Mouse (Mus musculus): ENCODE measurements around the gene Prnp.

Prnp gene

DNA sequence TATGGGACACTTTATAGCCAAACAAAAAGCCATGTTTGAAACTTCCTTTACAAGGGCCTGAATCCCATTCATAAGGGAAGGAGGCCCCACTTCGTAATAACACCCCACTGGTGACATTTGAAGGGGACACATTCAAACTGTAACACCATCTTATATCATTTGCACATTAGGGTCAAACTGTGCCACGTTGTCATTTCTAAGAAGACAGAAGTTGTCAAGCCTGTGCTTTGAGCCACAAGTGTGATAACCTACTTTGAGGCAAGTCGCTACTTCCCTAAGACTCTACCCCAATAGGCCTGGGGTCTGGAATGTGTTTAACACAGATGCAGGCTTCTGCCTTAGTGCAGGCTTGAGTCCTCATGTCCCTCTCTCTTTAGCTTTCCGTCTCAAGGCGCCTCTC lies 2.4 kb upstream of the Prnp start:
- DNase-seq, result no peak

DNA sequence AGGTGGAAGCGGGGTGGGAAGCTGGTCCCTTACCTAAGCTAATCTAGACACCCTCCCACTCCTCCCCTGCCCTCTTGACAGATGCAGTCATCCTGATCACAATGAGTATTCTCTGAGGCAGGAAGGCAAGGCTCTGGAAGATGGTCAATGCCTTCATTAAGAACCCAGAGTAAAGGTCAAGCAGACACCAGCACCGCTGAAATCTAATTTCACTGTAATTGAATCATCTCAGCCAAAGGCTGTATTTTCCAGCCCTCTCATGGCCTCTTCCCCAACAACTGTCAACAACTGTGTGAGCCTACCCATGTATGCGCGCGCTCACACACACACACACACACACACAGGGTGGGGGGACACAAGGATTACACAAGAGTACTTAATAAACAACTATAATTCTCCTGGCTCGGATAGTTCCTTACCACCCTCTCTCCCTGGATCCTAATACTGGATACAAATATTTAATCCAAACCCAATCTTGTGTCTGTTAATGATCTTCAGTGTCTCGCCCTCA lies 1.3 kb upstream of the Prnp start:
- no peak for DNase-seq

DNA sequence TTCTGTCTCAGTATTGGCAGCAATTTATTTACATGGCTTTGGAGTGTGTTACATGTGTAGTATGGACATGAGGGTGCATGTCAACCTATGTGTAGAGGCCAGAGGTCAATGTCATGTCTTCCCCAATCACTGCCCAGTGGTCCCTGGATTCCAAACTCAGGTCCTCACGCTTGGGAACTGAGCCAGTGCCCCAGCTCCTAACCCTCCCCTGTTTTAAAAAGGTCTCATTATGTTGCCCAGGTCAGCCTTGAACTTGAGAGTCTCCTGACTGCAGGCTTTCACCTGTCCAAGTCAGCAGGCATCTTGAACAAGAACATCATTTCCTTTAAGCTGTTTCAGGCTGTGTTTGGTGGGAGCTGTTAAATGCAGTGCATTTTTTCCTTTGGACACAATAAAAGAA lies 822 bp upstream of the Prnp start:
- no peak for DNase-seq

DNA sequence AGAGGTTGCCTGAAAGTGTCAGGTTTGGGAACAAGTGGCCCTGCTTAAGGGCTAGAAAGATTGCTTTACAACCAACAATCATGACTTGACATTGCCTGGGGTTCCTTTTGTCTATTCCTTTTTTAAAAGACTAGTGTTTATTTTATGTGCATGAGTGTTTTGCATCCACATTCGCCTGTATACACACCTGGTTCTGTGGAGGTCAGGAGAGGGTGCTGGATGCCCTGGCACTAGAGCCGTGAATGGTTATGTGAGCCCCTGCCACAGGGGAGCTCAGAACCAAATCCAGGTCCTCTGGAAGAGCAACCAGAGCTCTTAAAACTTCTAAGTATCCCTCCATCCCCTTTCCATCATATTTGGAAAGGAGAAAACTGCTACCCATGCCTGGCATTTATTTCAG lies 1.1 kb downstream of the Prnp start:
- DNase-seq, result no peak

DNA sequence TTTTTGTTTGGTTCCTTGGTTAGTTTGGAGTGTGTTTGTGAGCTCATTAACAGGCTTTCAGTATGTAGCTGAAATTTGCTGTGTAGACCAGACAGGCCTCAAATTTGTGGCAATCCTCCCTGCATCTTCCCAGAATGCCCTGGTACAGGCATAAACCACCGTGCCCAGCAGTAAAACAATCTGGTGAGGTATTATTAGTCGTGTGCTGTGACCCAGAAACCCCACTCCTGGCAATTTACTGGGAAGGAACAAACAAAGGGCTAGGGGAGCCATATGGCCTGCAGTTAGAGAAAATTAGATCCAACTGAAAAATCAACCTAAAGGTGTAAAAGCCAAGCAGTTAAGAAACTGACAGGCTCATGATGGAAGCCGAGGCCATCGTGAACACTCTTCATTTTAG lies 1.6 kb downstream of the Prnp start:
- peak; percentile 67 to 71 for DNase-seq

DNA sequence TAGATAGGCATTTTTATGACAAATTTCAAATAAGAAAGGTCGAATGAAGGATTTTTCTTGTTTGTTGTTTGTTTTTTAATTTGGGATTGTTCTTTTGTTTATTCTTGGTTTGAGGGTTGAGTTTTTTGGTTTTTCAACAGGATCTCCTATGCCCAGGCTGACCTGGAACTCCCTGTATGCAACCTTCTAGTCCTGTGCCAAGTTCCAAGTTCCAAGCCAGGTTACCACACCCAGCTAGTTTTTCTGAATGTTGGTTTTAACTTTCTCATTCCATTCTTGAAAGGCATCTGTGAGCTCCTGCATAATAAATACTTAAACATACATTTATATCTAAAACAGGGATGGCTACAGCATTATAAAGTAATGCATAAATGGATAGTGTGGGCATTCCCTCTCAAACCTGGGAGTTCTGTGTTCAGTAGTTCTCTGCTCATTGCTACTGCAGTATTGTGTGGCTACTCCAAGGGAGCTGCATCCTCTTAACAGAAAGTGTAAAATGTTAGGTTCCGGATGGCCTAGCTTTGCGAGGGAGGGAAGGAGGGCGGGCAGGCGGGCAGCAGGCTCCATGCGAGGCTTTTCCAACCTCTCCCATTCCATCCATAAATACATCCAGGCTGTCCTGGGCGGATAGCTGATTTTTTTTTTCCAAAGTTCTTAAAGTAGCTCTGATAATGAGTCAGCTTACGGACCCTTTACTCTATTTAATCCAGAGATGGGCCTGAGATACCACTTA lies 3.0 kb downstream of the Prnp start:
- peak in 1 of 2 experiments; percentile 32 for DNase-seq

DNA sequence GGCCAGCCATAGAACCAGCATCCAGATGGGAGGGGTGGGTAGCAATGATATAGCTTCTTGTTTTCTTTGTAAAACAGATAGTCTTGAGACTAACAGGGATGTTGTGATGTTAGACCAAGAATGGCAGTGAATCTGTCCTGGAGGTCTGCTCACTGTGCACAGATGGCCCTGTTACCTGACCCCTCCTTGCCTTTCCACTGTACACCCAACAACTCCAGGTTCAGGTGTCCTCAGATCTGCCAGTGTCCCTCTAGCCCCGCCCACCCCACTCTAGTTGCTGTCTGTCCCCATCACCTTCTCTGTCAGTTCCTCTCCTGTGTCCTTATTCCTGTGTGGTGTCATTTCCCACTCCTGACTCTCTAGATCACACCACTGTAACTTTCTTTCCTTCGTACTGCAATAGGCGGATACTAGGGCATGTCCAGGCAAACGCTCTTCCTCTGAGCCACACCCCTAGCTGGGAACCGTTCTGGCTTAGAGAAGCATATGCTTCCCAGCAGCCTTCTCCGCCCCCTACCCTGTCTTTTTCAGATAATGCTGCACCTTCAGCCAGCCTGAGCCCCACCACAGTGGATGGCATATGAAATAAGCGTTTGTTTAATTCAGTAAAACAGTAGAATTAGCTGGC lies 22.7 kb downstream of the Prnp start:
- DNase-seq, result no peak

DNA sequence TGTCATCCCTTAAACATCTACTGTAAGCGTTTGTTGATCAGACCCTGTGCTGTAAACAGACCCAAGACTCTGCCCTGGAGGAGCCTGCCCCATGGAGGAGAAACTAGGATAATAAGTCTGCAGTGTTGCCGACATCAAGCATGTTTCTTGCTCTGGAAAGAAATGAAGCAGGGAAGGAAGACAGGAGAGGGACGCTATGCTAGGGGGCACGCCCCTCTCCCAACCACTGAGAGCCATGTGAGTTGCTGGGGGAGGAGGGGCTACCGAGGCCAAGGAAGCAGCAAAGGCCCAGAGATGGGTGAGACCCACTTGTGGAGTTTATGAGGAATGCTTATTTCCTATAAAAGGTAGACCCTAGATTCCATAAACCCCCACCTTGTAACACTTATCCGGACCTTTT lies 23.3 kb downstream of the Prnp start:
- DNase-seq, result no peak

DNA sequence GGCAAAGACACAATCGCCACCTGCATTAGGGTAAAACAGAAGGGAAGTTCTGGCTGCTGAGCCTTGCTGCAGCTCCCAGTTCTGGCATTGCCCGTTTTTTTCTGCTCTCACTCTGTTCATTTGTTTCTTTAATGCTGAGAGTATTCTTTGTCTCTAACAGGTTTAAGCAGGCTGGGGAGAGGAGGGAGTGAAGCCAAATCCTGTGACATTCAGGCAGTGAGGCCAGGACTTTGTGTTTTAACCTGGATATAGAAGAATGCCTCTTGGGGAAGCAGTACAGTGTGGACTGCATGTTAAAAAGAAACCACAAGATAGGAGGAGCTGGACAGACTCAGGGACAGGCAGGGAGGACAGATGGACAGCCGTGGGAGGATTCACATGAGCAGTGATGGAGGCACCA lies 23.9 kb downstream of the Prnp start:
- no peak for DNase-seq

DNA sequence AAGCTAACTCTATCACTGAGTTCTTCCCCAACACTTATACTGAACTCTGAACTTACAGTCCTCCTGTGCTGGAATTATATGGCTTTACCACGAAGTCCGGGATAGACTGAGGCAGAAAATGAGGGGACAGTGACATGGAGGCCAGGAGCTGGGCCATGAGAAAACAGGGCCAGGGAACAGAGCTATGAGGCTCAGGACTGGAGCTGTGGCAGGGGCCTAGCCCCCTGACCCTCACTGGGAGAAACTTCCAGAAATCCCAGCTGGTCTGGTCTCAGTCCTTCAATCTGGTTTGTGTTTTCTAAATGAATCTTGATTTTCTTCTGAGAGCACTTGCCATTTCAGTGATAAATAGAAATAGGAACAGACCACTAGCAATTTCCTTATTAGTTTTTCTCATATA lies 24.5 kb downstream of the Prnp start:
- DNase-seq, result no peak

DNA sequence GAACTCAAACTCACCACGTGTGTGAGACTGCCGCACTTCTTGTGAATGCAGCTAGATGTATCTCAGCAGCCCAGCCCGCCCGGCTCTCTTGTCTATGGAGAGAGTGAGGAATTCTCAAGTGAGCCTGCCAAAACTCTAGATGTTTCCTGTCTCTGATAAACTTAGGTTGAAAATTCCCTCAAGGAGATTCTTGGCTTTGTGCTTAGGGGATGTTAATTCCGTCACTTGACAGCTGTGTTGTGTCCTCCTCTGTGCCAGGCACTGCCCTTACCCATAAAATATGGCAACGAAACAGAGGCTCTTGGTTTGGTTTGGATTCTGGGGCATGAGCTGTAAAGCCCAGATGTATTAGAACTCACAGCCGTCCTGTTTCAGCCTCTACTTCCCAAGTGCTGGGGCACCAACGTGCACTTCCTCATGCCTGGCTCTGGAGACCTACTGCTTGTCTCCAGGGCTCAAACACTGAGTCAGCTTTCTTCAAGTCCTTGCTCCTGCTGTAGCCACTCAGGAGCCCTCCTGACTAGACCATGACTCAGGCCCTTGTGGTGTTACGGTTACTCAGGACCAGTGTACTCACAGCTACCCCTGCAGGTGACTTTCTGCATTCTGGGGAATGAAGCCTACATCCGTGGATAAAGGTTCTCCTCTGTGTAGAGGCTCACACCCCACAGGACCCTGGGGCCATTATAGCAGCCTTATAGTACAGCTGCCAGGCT lies 25.8 kb downstream of the Prnp start:
- no peak for DNase-seq

DNA sequence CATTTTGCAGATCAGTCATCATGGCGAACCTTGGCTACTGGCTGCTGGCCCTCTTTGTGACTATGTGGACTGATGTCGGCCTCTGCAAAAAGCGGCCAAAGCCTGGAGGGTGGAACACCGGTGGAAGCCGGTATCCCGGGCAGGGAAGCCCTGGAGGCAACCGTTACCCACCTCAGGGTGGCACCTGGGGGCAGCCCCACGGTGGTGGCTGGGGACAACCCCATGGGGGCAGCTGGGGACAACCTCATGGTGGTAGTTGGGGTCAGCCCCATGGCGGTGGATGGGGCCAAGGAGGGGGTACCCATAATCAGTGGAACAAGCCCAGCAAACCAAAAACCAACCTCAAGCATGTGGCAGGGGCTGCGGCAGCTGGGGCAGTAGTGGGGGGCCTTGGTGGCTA lies 26.7 kb downstream of the Prnp start:
- no peak for DNase-seq

DNA sequence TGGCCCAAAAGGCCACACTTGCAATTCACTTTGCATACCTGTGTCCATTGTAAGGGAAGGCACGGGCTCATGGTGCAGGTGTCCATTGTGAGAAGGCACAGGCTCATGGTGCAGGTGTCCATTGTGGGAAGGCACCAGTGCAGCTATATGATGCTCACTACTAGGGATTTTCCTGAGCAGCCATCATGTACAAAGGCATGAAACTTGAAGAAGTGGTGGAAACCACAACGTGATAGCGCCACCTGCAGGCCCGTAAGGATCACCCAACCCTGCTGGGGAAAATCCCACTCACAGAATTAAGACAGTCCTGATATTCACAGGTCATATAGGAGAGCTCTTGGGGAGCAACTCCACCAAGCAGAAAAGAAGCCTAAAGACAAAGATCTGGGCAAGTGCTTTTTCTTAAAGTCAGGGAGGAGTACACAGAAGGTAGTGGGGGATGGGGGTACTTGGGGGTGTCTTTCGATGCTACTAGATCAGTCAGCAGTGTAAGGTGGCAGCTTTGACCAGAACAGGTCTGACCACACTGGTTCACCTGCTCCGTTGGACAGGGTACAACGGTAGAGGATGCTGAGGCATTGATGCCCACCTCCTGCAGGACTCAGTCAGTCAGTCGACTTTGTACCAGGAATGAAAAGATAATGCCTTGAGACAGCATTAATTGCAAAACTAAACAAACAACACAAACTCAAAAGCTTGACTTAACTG lies 29.8 kb downstream of the Prnp start:
- DNase-seq, result peak; percentile 66

DNA sequence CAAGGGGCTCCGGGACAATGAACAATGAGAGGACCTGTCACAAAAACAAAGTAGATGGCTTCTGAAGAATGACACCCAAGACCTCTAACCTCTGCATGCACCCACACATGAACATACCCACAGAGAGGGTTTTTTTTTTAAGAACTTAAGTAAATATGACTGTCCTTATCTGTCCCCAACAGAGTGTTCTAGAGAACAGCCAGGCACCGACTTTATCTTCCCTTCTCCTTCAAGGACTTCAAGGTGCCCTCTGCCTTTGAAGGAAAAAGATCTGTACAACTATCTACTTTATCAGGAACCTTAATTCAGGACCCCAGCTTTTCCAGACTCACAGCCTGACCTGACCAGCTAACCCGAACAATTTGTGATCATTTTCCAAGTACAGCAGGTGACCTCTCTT lies 30.8 kb downstream of the Prnp start:
- no peak for DNase-seq

DNA sequence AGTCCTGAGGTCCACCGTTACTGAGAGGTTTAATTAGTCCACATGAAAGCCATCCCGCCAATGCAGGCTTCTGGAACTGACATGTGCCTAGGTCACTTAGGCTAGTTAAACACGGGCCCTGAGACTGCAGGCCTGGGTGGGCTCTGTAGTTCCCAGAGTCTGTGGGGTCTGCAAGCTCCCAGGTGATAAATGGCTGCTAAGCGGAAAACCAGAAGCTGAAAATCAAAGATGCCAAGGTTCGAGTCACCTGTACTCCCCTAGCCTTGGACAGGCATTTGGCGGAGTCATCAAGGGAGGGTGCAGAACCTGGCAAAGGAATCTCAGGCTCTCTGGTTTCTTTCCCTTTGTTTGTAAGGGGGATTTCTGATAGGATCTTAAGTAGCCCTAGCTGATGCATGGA lies 31.8 kb downstream of the Prnp start:
- DNase-seq, result no peak

DNA sequence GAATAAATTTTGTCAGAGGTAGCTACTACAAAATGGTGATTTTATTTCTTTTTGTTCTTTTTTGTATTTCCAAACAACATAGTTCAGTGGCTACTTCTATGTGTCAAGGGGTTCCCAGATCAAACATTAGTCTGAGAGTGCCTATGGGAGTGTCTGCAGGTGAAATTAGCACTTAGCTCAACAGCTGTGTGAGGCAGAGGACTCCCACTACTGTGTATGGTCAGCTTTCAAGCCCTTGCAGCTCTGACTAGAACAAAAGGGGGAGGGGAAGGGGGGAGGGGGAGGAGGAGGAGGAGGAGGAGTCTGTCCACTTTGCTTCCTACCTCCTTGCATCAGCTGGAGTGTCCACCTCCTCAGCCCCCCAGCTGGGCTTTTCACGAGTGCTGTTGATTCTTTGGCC lies 34.6 kb downstream of the Prnp start:
- no peak for DNase-seq

DNA sequence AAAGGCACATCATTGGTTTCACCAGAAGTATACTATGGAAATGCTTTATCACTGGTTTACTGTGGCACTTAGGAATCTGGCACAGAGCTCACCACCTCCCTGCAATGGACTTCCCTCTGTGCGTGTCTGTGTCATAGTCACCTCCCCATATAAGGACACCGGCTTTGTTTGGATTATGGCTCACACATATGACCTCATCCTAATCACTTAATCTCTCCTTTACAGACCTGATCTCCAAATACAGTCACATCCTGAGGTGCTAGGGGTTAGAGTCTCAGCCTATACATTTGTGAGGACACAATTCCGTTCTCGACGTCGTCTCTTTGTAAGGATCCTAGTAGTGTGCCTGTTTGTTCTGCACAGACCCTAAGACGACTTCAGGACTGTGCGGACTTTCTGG lies 35.5 kb downstream of the Prnp start:
- DNase-seq, result no peak

DNA sequence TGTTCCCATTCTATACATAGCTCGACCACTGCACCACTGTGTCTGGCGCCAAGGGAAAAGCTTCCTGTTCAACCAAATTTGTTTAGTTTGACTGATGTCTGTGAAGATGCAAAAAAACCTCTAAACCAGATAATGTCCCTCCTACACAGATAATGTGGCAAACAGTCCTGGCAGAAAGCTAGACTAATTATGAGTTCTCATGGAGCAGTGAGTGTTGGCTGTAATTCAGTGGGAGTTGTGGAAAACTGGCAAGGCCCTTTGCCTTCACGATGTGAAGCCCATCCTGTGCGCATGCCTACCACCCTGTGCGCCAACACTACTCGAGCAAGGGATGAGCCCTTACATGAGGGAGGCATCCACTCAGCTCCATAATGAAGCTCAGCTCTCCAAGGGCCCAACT lies 36.0 kb downstream of the Prnp start:
- DNase-seq, result no peak

DNA sequence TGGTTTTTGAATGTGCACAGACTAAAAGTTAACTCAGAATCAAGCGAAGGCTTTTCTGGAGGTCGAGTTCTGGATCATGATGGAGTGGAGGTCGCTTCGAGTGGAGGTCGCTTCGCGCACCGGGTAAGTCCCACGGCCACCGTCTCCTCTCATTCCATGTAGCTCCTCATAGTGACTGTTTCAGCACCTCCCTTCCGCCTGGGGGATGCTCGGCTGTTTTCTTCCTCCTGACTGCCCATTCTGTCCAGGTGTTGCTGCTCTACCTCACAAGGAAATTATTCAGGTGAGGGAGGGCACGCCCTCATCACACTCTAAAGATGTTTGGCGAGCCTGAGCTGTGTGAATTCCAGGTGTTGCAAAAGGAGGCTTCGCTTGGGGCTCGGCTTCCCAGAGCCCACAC lies 36.6 kb downstream of the Prnp start:
- DNase-seq, result no peak

DNA sequence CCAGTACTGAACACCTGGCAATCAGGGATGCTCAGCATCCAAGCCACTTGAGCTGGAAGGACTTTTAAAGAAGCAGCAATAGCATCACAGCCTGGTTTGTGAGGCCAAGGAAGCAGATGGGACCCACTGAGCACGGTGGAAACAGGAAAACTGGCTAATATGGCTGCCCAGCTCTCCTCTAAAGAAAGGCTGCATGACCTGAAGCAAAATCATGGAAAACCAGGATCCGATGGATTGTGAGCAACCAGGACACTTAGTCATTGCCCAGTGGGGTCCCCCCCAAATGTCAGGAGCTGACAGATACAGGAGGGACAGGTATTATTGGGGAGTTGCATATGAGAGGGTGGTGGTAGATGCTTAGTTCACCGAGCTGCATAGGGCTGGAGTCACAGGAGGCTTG lies 38.4 kb downstream of the Prnp start:
- no peak for DNase-seq

DNA sequence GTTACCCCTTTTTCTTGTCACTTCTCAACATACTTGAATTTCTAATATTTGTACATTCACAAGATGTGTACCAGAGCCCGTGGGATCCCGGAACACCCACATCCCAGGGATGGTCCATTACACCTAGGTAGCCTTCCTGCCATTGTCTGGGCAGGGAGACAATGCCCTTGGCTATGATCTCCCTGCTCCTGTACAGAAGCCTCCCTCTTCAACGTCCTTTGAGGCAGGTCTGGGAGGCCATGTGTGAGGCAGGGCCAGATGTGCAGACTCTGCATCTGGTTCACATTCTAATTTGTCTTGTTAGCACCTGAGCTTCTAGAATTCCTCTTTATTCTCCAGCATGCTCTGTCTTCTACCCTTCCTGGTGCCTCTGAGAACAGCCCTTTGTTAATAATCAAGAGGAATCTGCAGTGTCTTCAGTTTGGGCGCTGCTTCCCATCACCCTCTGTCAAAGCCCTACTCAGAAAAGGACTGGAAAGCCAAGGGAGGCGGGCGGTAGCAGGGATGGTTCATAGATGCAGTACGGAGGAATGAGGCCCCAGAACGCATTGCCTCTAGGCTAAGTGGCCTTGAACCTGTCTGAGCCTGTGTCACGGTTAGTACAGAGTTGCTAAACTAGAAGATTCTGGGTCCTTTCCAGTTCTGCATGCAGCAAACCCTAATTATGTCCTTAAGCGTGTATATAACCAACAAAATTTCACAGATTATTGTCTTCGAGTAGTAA lies 39.4 kb downstream of the Prnp start:
- no peak for DNase-seq

DNA sequence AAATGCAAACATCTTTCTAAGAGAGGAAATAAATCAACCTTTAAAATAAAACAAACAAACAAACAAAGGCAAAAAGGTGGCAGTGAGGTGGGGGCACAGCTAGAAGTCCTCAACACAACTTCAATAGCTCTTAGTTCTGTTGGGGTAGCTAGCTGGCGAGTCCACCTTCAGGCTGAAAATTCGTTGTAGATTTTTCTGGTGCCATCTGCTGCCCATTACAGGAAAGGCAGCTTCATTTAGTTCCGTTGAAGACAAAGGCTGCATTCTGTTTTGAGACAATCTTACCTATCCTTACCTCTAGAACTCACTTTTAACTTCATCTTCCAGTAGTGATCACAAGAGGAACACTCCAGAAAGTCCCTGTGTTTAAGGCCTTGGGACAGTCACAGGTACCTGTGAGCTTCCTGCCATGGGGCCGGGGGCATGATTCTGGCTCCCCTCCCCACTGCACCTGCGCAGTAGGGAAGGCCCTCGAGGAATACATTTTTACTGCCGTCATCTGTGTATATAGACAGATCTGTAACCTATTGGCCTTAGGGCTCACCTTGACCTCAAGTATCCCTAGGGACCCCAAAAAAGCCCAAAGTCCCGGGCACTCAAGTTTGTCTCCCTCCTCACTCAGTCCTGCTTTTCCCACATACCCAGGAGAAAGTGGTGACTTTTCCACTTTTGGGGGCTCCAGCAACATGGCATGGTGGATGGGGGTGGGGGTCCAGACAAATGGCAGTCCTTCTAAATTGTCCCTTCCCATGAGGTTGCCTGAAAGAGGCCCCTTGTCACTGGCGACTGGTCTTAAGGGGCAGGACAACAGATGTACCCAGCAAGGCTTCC lies 40.3 kb downstream of the Prnp start:
- peak; percentile 60 to 73 for DNase-seq
